Mouse (Mus musculus): Measurements from ENCODE around the gene Pyroxd1. TPM values are rescaled to one million over a fixed set of nuclear protein-coding genes. Genes with fewer than 3 reads are reported as not detected.

The Pyroxd1 gene
- total and polyA plus RNA-seq, 3 experiments: 6.5 to 7.5 TPM; not detected in 1

DNA sequence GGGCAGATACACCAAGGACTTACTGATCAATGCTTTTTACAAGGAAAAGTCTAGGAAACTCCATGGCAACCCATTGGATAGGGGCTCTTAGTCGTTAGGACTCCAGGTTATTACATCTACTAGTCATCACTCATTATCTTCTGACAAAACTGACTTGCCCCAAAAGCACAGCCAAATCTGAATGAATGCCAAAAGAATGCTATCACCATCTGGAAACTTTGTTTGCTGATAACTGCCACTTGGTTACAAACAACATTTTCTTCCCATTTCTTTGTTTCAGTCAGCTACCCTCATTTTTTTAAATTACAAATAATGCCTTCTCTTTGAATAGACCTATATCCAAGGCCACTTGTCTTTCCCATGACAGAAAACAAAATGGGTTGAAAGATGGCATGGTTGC lies 16.3 kb upstream of the Pyroxd1 start:
- peaks cover 22 to 23% of the 10 kb centered on the region in 2 experiments for H3K4me1 ChIP-seq (ENCODE audit: control insufficient read depth in 1 of 2, insufficient read depth in 2 of 2, low read length in 2 of 2)
- TF ChIP-seq ZNF384 (IDR thresholded peaks at IDR 0.05; ENCODE audit: low read depth, low read length): 0 out of 2 replicates have a peak, but pooled peaks have one; percentile 48
- peak; percentile 14; the same call in 1 of the 2 replicates for TF ChIP-seq BHLHE40 (IDR thresholded peaks at IDR 0.05; ENCODE audit: borderline replicate concordance, low read depth, low read length)
- peak; percentile 31; the same call in 1 of the 2 replicates for TF ChIP-seq SIN3A (IDR thresholded peaks at IDR 0.05; ENCODE audit: low read length)
- peak; percentile 77 for TF ChIP-seq RCOR1 (IDR thresholded peaks at IDR 0.05; ENCODE audit: low read depth, low read length)
- peak; percentile 50 to 64; a peak in 3 of 4 replicates for TF ChIP-seq EP300 (IDR thresholded peaks at IDR 0.05; ENCODE audit: low read depth in 1 of 2, low read length in 2 of 2)
- TF ChIP-seq TCF12 (IDR thresholded peaks at IDR 0.05; ENCODE audit: low read depth, low read length): peak; percentile 71
- no peak for TF ChIP-seq ELF1 (IDR thresholded peaks at IDR 0.05; ENCODE audit: low read depth, low read length)
- TF ChIP-seq MYC (IDR thresholded peaks at IDR 0.05; ENCODE audit: low read depth, low read length): no peak
- TF ChIP-seq ETS1 (IDR thresholded peaks at IDR 0.05; ENCODE audit: low read depth, low read length): peak; percentile 84
- 0 out of 2 replicates have a peak, but pooled peaks have one; percentile 37 for TF ChIP-seq GATA1 (IDR thresholded peaks at IDR 0.05; ENCODE audit: low read depth, low read length)
- no peaks in the 10 kb centered on the region for H3K79me2 ChIP-seq (ENCODE audit: control insufficient read depth, insufficient read depth, low read length, poor library complexity)
- DNase-seq (ENCODE audit: low read depth, low spot score): peak; percentile 28
- no peak overlapping the region; the same call in 1 of the 2 replicates for H3K27ac ChIP-seq (ENCODE audit: control insufficient read depth, low read depth, low read length)
- peaks cover 0 to 7% of the 10 kb centered on the region in 2 experiments; a peak in 2 of 4 replicates for H3K36me3 ChIP-seq (ENCODE audit: control insufficient read depth in 1 of 2, insufficient read depth in 2 of 2, low read length in 2 of 2)
- H3K27me3 ChIP-seq (ENCODE audit: control insufficient read depth in 1 of 2, insufficient read depth in 2 of 2, low read length in 2 of 2): no peaks in the 10 kb centered on the region; a peak in 1 of 4 replicates
- no peak overlapping the region for H3K9ac ChIP-seq (ENCODE audit: control insufficient read depth, low read depth, low read length, poor library complexity, severe bottlenecking)
- no peak overlapping the region for H3K4me3 ChIP-seq (ENCODE audit: control insufficient read depth in 1 of 2, insufficient read depth in 1 of 2, low read depth in 2 of 2, low read length in 2 of 2)
- no peaks in the 10 kb centered on the region for H3K9me3 ChIP-seq (replicated peaks; ENCODE audit: insufficient read depth, low read length)

DNA sequence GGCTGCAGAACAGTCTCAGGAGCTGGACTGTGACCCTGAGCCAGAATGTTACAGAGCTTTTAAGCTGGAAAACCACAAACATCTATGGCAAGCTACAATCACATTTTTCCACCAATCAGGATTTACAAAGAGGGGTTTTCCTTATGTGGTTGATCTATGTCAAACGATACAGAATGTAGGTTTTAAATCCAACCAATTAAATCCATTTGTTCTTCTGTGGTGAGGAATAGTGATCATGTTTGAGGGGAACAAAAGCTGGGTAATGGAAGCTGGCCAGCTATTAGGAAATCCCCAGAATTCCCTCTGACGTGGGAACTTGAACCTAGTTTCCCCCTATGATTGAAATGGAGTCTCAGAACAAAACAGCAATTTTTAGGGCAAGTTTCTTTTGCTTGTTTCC lies 6.5 kb upstream of the Pyroxd1 start:
- H3K27ac ChIP-seq (ENCODE audit: control insufficient read depth, low read depth, low read length): no peak overlapping the region
- no peak for DNase-seq (ENCODE audit: low read depth, low spot score)
- H3K4me1 ChIP-seq (ENCODE audit: control insufficient read depth in 1 of 2, insufficient read depth in 2 of 2, low read length in 2 of 2): no peaks in the 10 kb centered on the region
- H3K9me3 ChIP-seq (replicated peaks; ENCODE audit: insufficient read depth, low read length): no peaks in the 10 kb centered on the region
- H3K36me3 ChIP-seq (ENCODE audit: control insufficient read depth in 1 of 2, insufficient read depth in 2 of 2, low read length in 2 of 2): no peaks in the 10 kb centered on the region
- peaks cover 0 to 2% of the 10 kb centered on the region in 2 experiments; a peak in 2 of 4 replicates for H3K27me3 ChIP-seq (ENCODE audit: control insufficient read depth in 1 of 2, insufficient read depth in 2 of 2, low read length in 2 of 2)
- no peak overlapping the region for H3K9ac ChIP-seq (ENCODE audit: control insufficient read depth, low read depth, low read length, poor library complexity, severe bottlenecking)
- no peaks in the 10 kb centered on the region for H3K79me2 ChIP-seq (ENCODE audit: control insufficient read depth, insufficient read depth, low read length, poor library complexity)
- H3K4me3 ChIP-seq (ENCODE audit: control insufficient read depth in 1 of 2, insufficient read depth in 1 of 2, low read depth in 2 of 2, low read length in 2 of 2): no peak overlapping the region
- TF ChIP-seq NELFE (IDR thresholded peaks at IDR 0.05; ENCODE audit: low read depth, low read length) (no peak), GABPA (IDR thresholded peaks at IDR 0.05; ENCODE audit: low read depth, low read length) (no peak), E2F4 (IDR thresholded peaks at IDR 0.05; ENCODE audit: borderline replicate concordance, low read depth, low read length) (no peak), KAT2A (conservative IDR thresholded peaks at IDR 0.05; ENCODE audit: low read depth, low read length) (no peak), UBTF (IDR thresholded peaks at IDR 0.05; ENCODE audit: borderline replicate concordance, insufficient read depth, low read depth, low read length) (no peak), RCOR1 (IDR thresholded peaks at IDR 0.05; ENCODE audit: low read depth, low read length) (no peak), POLR2AphosphoS2 (IDR thresholded peaks at IDR 0.05; ENCODE audit: low read length) (no peak), TCF12 (IDR thresholded peaks at IDR 0.05; ENCODE audit: low read depth, low read length) (no peak), MYB (IDR thresholded peaks at IDR 0.05; ENCODE audit: low read depth, low read length) (no peak), ZC3H11A (IDR thresholded peaks at IDR 0.05; ENCODE audit: low read depth, low read length) (no peak), POLR2AphosphoS5 (IDR thresholded peaks at IDR 0.05; ENCODE audit: borderline replicate concordance, low read depth, low read length) (no peak), CTCF (IDR thresholded peaks at IDR 0.05 in 2 of 3, conservative IDR thresholded peaks at IDR 0.05 in 1 of 3; ENCODE audit: control insufficient read depth in 1 of 3, insufficient read depth in 1 of 3, low read depth in 2 of 3, low read length in 3 of 3, poor library complexity in 1 of 3, severe bottlenecking in 1 of 3) (no peak), CHD2 (IDR thresholded peaks at IDR 0.05; ENCODE audit: low read length) (no peak)

All from MEL (cell line).